ENCODE assay signal across 12 mouse cellular contexts in the genomic region with DNA sequence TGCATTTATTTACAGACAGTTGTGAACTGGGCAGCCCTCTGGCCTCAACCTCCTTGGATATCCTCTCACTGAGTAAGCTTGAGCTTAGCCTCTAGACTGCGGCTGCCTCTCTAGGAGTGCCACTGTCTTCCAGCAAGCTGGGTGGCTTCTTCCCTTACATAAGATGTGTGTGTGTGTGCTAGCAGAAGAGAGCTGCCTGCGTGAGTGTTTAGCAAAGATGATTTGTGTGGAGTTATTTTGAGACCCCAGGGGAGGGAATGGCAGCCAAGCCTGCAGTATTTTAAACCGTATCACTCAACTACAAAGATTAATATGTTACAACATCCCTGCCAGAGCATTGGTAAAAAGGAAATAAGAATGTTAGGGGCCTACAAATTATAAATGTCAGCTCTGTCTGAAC. TPM values are rescaled to one million over a fixed set of nuclear protein-coding genes. Genes with fewer than 3 reads are reported as not detected.
DNase-seq lines count a peak whose midpoint lies in the region; ATAC-seq lines count a peak whose summit lies in the region.
"Had no signal": no experiment of that assay in that cellular context is flagged by ENCODE, and none has a peak within 500 bp of the region (broad histone marks: within the 10 kb centered on the region; RNA-seq: fewer than 3 reads in every experiment).

No protein-coding gene starts in this region.

- H3K36me3 ChIP-seq in embryonic facial prominence, embryonic 14.5 days (ENCODE audit: control insufficient read depth, insufficient read depth, low read length), result no peaks in the 10 kb centered on the region
- no peaks in the 10 kb centered on the region for H3K36me3 ChIP-seq in embryonic facial prominence, embryonic 10.5 days (replicated peaks)
- H3K36me3 ChIP-seq in kidney, embryonic 15.5 days, result no peaks in the 10 kb centered on the region
- H3K36me3 ChIP-seq: heart, embryonic 12.5 days; liver, embryonic 13.5 days; midbrain, embryonic 12.5 days had no signal

- no peak overlapping the region for H3K4me2 ChIP-seq in embryonic facial prominence, embryonic 14.5 days (ENCODE audit: low read depth, low read length)
- H3K4me2 ChIP-seq in kidney, embryonic 15.5 days, result no peak overlapping the region
- H3K4me2 ChIP-seq: heart, embryonic 12.5 days; liver, embryonic 13.5 days; midbrain, embryonic 12.5 days had no signal

- ATAC-seq in embryonic facial prominence, embryonic 14.5 days (ENCODE audit: low read depth), result no peak
- no peak for ATAC-seq in kidney, embryonic 15.5 days (replicated peaks; ENCODE audit: low FRiP score)

- no peaks in the 10 kb centered on the region for H3K9me3 ChIP-seq in embryonic facial prominence, embryonic 14.5 days (ENCODE audit: control insufficient read depth, low read length)
- H3K9me3 ChIP-seq in embryonic facial prominence, embryonic 10.5 days, result no peaks in the 10 kb centered on the region
- H3K9me3 ChIP-seq in kidney, embryonic 15.5 days (replicated peaks), result no peaks in the 10 kb centered on the region
- H3K9me3 ChIP-seq: heart, embryonic 12.5 days; liver, embryonic 13.5 days; midbrain, embryonic 12.5 days had no signal

- no peak overlapping the region for H3K9ac ChIP-seq in embryonic facial prominence, embryonic 14.5 days (ENCODE audit: low read depth, low read length)
- no peak overlapping the region for H3K9ac ChIP-seq in kidney, embryonic 15.5 days
- H3K9ac ChIP-seq: heart, embryonic 12.5 days; liver, embryonic 13.5 days; midbrain, embryonic 12.5 days had no signal

- no peak overlapping the region for H3K4me3 ChIP-seq in embryonic facial prominence, embryonic 14.5 days (ENCODE audit: low read depth, low read length)
- no peak overlapping the region for H3K4me3 ChIP-seq in embryonic facial prominence, embryonic 10.5 days
- H3K4me3 ChIP-seq in kidney, embryonic 15.5 days (replicated peaks), result no peak overlapping the region
- H3K4me3 ChIP-seq: heart, embryonic 12.5 days; liver, embryonic 13.5 days; midbrain, embryonic 12.5 days had no signal

- DNase-seq in embryonic facial prominence, embryonic 14.5 days (ENCODE audit: low spot score), result peak; percentile 40
- no peak for DNase-seq in embryonic facial prominence, embryonic 10.5 days (ENCODE audit: low spot score)
- DNase-seq in kidney, adult 8-10 months, result no peak
- peak; percentile 82 for DNase-seq in right cerebral cortex, adult 18-20 months
- DNase-seq in right cerebral cortex, postnatal 4 days, result no peak
- DNase-seq in telencephalon, adult 2 months (ENCODE audit: low read depth, low spot score), result peak; percentile 89
- DNase-seq in B cell, adult 2 months, result no peak
- DNase-seq: liver, embryonic 13.5 days; thymus, postnatal 25 days had no signal

- H3K27ac ChIP-seq in embryonic facial prominence, embryonic 14.5 days (replicated peaks; ENCODE audit: low read depth, low read length), result no peak overlapping the region
- no peak overlapping the region for H3K27ac ChIP-seq in embryonic facial prominence, embryonic 10.5 days (replicated peaks)
- 0 out of 2 replicates have a peak overlapping the region, but pooled peaks have one; percentile 20 for H3K27ac ChIP-seq in kidney, embryonic 15.5 days
- H3K27ac ChIP-seq: liver, embryonic 13.5 days; midbrain, embryonic 12.5 days had no signal

- no peaks in the 10 kb centered on the region for H3K27me3 ChIP-seq in embryonic facial prominence, embryonic 14.5 days (replicated peaks; ENCODE audit: control insufficient read depth, insufficient read depth, low read length)
- H3K27me3 ChIP-seq in embryonic facial prominence, embryonic 10.5 days (replicated peaks; ENCODE audit: low read depth, poor library complexity, severe bottlenecking), result no peaks in the 10 kb centered on the region
- H3K27me3 ChIP-seq in kidney, embryonic 15.5 days, result no peaks in the 10 kb centered on the region
- H3K27me3 ChIP-seq: heart, embryonic 12.5 days; liver, embryonic 13.5 days; midbrain, embryonic 12.5 days had no signal

- no peaks in the 10 kb centered on the region for H3K4me1 ChIP-seq in embryonic facial prominence, embryonic 14.5 days (ENCODE audit: control insufficient read depth, insufficient read depth, low read length)
- peaks cover 16% of the 10 kb centered on the region for H3K4me1 ChIP-seq in embryonic facial prominence, embryonic 10.5 days
- H3K4me1 ChIP-seq in kidney, embryonic 15.5 days, result peaks cover 10% of the 10 kb centered on the region; the same call in 1 of the 2 replicates

- 39% methylated on average over 3 of the region's 3 CpGs for WGBS in embryonic facial prominence, embryonic 14.5 days
- WGBS in embryonic facial prominence, embryonic 10.5 days, result 86% methylated on average over 3 of the region's 3 CpGs
- WGBS in kidney, embryonic 15.5 days, result 35% methylated on average over 3 of the region's 3 CpGs

RNA-seq across cellular contexts. Expression of a gene that starts 49.9 kb away (rescaled TPM):
- 0.80 and 1.0 TPM in 2 replicates for polyA plus RNA-seq in embryonic facial prominence, embryonic 14.5 days (2014; fragmentation: Nextera tagmentation; extraction: Ambion mirVana)
- 0.79 and 0.98 TPM in 2 replicates for polyA plus RNA-seq in embryonic facial prominence, embryonic 10.5 days (2016; fragmentation: Nextera tagmentation; extraction: Ambion mirVana)
- 1.8 and 1.9 TPM in 2 replicates for polyA plus RNA-seq in kidney, embryonic 15.5 days (2015; fragmentation: Nextera tagmentation; extraction: Ambion mirVana)

Comparison
In these comparisons a context has a peak if more than half of its experiments do, and no peak if none do; other contexts are left out.
1. DNase-seq: peak in embryonic facial prominence, embryonic 14.5 days (single experiment), right cerebral cortex, adult 18-20 months (single experiment) and telencephalon, adult 2 months (single experiment); none in embryonic facial prominence, embryonic 10.5 days (single experiment), kidney, adult 8-10 months (0 of 2), right cerebral cortex, postnatal 4 days (single experiment) and B cell, adult 2 months (0 of 2).